In genomic region chrX:75874332-75875291, GRCm38 (mm10) we compare ENCODE assay signal across 8 mouse cellular contexts. TPM values are rescaled to one million over a fixed set of nuclear protein-coding genes. Genes with fewer than 3 reads are reported as not detected.
DNase-seq lines count a peak whose midpoint lies in the region; ATAC-seq lines count a peak whose summit lies in the region.

Gene Pls3, minus strand, starts transcription at chrX:75875182.

- peak within 1 kb of the TSS; percentile 48 for H3K4me3 ChIP-seq in macrophage (ENCODE audit: inconsistent target)

- no peaks in the 10 kb centered on the region for H3K79me2 ChIP-seq in macrophage (ENCODE audit: inconsistent target)

- peak; percentile 48 for ATAC-seq in inflammation-experienced regulatory T-cells, adult 6 months

- peak; percentile 90 for DNase-seq in adrenal gland, postnatal 14 days
- peak; percentile 91 for DNase-seq in embryo, embryonic 11 days
- peak; percentile 65 to 81 for DNase-seq in gastrocnemius, postnatal 36 days
- DNase-seq in left cerebral cortex, adult 8-10 months (ENCODE audit: low spot score in 2 of 2), result peak; percentile 59 to 81
- peak; percentile 92 to 95 for DNase-seq in right cerebral cortex, postnatal 10 days (ENCODE audit: low spot score in 2 of 2)
- peak; percentile 79 to 83 for DNase-seq in urinary bladder, postnatal 4 days (ENCODE audit: low spot score in 2 of 2)

- H3K36me3 ChIP-seq in macrophage (ENCODE audit: inconsistent target), result no peaks in the 10 kb centered on the region

- WGBS in macrophage (ENCODE audit: missing documents), result 22% methylated on average over 39 of the region's 45 CpGs

- intact Hi-C loops in gastrocnemius, postnatal 36 days (cut with DNase I), result no loop called here

- no peak within 1 kb of the TSS for H3K27ac ChIP-seq in macrophage

RNA-seq across cellular contexts. Expression of gene Pls3, which starts in this region (rescaled TPM):
- 60.5 and 61.5 TPM in 2 replicates for total RNA-seq in adrenal gland, postnatal 14 days (2021)
- total RNA-seq in gastrocnemius, postnatal 36 days (2021), result 10 to 100 TPM; 13.7 to 14.0 TPM
- 1 to 10 TPM in 2 of 3 experiments, under 1 TPM in 1; 0.72 to 7.2 (median 2.2) TPM for polyA plus RNA-seq in inflammation-experienced regulatory T-cells, adult 6 months (2017; shearing (Covaris generic))
- 100 to 1,000 TPM; 113 to 130 (median 127) TPM for total RNA-seq in left cerebral cortex, adult 8-10 months (2022)
- 10 to 100 TPM in 1 of 26 experiments, 1 to 10 TPM in 21, under 1 TPM in 4; 0.59 to 15.6 (median 1.8) TPM for total RNA-seq in macrophage (2018; cell fraction: chromatin; rRNA removed)
- 1 to 10 TPM; 3.0 to 6.5 (median 4.2) TPM for total RNA-seq in macrophage (2018; cell fraction: cytosol; rRNA removed)
- total RNA-seq in macrophage (2018; cell fraction: nucleus; rRNA removed), result 1 to 10 TPM; 1.4 to 6.6 (median 3.3) TPM
- polyA plus RNA-seq in macrophage (2018), result 6.9 to 7.9 TPM (median 7.3 TPM) in 3 replicates
